Mouse (Mus musculus) heart, embryonic 13.5 days (tissue): ENCODE measurements around the gene Tprg. TPM values are rescaled to one million over a fixed set of nuclear protein-coding genes. Genes with fewer than 3 reads are reported as not detected.

Experiments
- ATAC-seq: fragments of 200-750 bp; cut with Nextera tagmentation; 2 replicates; pipeline ENCODE4 v1.8.0; 2017; ENCODE audit warnings: moderate TSS enrichment; ENCODE audit not compliant: insufficient number of reproducible peaks, low FRiP score, low TSS enrichment; ENCODE audit errors: extremely low read depth
- H3K27ac ChIP-seq: fragments of 300-500 bp; sonication (generic); replicated peaks from 2 replicates; pipeline ENCODE4 v1.5.1; 2015; ENCODE audit warnings: moderate library complexity, mild to moderate bottlenecking, inconsistent platforms
- H3K27me3 ChIP-seq: fragments of 300-500 bp; sonication (generic); replicated peaks from 2 replicates; pipeline ENCODE4 v1.6.1; 2015; ENCODE audit warnings: mild to moderate bottlenecking, inconsistent platforms
- H3K36me3 ChIP-seq: fragments of 300-500 bp; sonication (generic); 2 replicates; pipeline ENCODE4 v1.6.1; 2015; ENCODE audit warnings: mild to moderate bottlenecking, inconsistent platforms
- H3K4me1 ChIP-seq: fragments of 300-500 bp; sonication (generic); 2 replicates; pipeline ENCODE4 v1.6.1; 2015; ENCODE audit warnings: inconsistent platforms
- H3K4me2 ChIP-seq: fragments of 300-500 bp; sonication (generic); 2 replicates; pipeline ENCODE4 v1.6.1; 2015; ENCODE audit warnings: inconsistent platforms, mild to moderate bottlenecking, moderate library complexity
- H3K4me3 ChIP-seq: fragments of 300-500 bp; sonication (generic); 2 replicates; pipeline ENCODE4 v1.5.1; 2015; ENCODE audit warnings: moderate library complexity, mild to moderate bottlenecking, inconsistent platforms
- H3K9ac ChIP-seq: fragments of 300-500 bp; sonication (generic); 2 replicates; pipeline ENCODE4 v1.6.1; 2015; ENCODE audit warnings: inconsistent platforms, mild to moderate bottlenecking, moderate library complexity
- H3K9me3 ChIP-seq: fragments of 300-500 bp; sonication (generic); 2 replicates; pipeline ENCODE4 v1.6.1; 2016; ENCODE audit warnings: inconsistent platforms
- WGBS: fragments of 180-500 bp; shearing (Covaris S2); methylation state at CpG from one replicate; pipeline ENCODE4 v1.1.7; 2015; ENCODE audit warnings: mixed read lengths; 5-methylcytosine and 5-hydroxymethylcytosine counted together
- polyA plus RNA-seq: library from polyadenylated mRNA; unstranded; fragments of >200 nt; fragmentation: Nextera tagmentation; extraction: Ambion mirVana; gene quantifications from 2 replicates; pipeline ENCODE4 v1.2.1, GENCODE M21; 2015

The Tprg gene
- polyA plus RNA-seq, 1 experiment from 2014 or later = not detected

DNA sequence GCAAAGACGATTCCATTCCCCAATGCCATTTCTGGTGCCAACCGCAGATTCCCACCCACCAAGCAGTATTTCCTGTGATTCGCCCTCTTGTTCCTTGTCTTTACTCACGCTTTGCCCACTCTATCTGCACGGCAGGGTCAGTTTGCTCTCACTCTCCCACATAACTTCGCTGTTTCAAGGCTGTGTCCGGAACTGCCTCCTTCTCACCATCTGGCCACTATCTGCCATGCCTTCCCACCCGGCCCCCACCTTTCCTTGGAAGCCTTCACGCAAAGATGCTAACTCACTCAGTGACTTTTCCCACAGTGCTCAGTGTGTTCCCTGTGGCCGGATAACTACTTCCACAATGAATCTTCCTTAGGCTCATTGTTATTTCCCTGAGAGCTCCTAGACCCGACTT is 21.4 kb upstream of the Tprg start:
- WGBS = 70% methylated on average over 11 of the region's 11 CpGs
- H3K27ac ChIP-seq = no peak overlapping the region
- peaks cover 10% of the 10 kb centered on the region for H3K27me3 ChIP-seq
- H3K9me3 ChIP-seq = no peaks in the 10 kb centered on the region
- peaks cover 15% of the 10 kb centered on the region for H3K4me1 ChIP-seq
- H3K36me3 ChIP-seq = no peaks in the 10 kb centered on the region
- no peak overlapping the region for H3K9ac ChIP-seq
- H3K4me3 ChIP-seq = no peak overlapping the region
- no peak overlapping the region for H3K4me2 ChIP-seq
- no peak for ATAC-seq

- Histone ChIP-seq H3K27me3 (peaks cover 10% of the 10 kb centered on the region), H3K4me3 (no peak overlapping the region), H3K9ac (no peak overlapping the region), H3K9me3 (no peaks in the 10 kb centered on the region), H3K36me3 (no peaks in the 10 kb centered on the region), H3K27ac (no peak overlapping the region), H3K4me2 (no peak overlapping the region), H3K4me1 (peaks cover 4% of the 10 kb centered on the region)
- 54% methylated on average over 4 of the region's 4 CpGs for WGBS
- ATAC-seq = no peak
Observed at GRCm38 (mm10) chr16:25268276-25268675, 18.3 kb upstream of the Tprg start.

DNA sequence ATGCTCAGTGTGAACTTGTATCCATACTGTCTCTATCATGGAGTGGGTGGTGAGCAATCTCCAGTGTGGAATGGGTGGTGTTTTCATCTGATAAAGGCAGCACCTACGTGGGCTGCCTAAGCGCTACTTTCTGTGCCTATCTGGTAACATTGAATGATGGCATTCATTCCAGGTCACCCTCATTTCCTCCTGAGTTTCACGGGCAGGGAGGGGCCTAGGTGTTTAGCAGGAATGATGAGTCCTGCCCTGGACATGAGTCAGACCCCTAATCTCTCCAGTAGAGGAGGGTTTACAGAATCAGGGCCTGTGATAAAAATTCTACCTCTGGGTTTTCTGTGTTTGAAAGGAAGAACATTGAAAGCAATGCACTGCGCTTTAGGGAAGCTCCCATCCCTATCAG is 4.1 kb upstream of the Tprg start:
- Histone ChIP-seq H3K27me3 (no peaks in the 10 kb centered on the region), H3K27ac (no peak overlapping the region), H3K4me1 (no peaks in the 10 kb centered on the region), H3K36me3 (no peaks in the 10 kb centered on the region), H3K9ac (no peak overlapping the region), H3K4me2 (no peak overlapping the region), H3K4me3 (no peak overlapping the region), H3K9me3 (no peaks in the 10 kb centered on the region)
- WGBS = 67% methylated on average over 4 of the region's 4 CpGs
- no peak for ATAC-seq

DNA sequence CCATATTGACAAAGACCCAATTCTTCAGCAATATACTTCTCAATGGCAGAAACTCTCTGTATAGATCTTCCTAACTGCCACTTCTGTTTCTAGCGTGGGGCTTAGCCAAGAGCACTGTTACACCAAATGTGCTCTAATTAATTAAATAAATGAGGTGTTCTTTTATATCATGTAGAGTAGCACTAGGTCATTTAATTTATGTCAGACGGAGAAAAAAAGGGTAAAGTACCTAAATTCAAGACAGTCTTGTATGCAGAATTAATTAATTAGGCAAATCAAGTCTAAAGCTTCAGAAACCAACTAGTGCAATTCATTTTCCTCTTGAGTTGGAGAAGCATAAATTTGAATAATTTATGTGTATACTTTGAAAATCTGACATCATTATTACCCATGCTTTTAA is 7.1 kb downstream of the Tprg start:
- Histone ChIP-seq H3K27me3 (no peaks in the 10 kb centered on the region), H3K36me3 (no peaks in the 10 kb centered on the region), H3K27ac (no peak overlapping the region), H3K4me1 (peaks cover 6% of the 10 kb centered on the region; the same call in 1 of the 2 replicates), H3K4me2 (no peak overlapping the region), H3K9me3 (no peaks in the 10 kb centered on the region), H3K9ac (no peak overlapping the region), H3K4me3 (no peak overlapping the region)
- ATAC-seq = no peak
- 69% methylated on average over 2 of the region's 2 CpGs for WGBS

GRCm38 (mm10) chr16:25295546-25295945 is 8.9 kb downstream of the Tprg start:
- 64% methylated on average over 11 of the region's 11 CpGs for WGBS
- H3K27me3 ChIP-seq = no peaks in the 10 kb centered on the region
- no peak overlapping the region for H3K4me3 ChIP-seq

GRCm38 (mm10) chr16:25296746-25297145 is 10.1 kb downstream of the Tprg start:
- WGBS = 83% methylated on average over 5 of the region's 5 CpGs
- H3K4me2 ChIP-seq = no peak overlapping the region
- no peak overlapping the region for H3K4me3 ChIP-seq
- H3K27ac ChIP-seq = no peak overlapping the region
- H3K4me1 ChIP-seq = no peaks in the 10 kb centered on the region
- no peaks in the 10 kb centered on the region for H3K36me3 ChIP-seq
- no peak overlapping the region for H3K9ac ChIP-seq
- ATAC-seq = no peak
- no peaks in the 10 kb centered on the region for H3K9me3 ChIP-seq
- no peaks in the 10 kb centered on the region for H3K27me3 ChIP-seq

More at GRCm38 (mm10) chr16:25295546-25295945, 8.9 kb downstream of the Tprg start:
- Histone ChIP-seq H3K9me3 (no peaks in the 10 kb centered on the region), H3K36me3 (no peaks in the 10 kb centered on the region), H3K27ac (no peak overlapping the region), H3K9ac (no peak overlapping the region), H3K4me2 (no peak overlapping the region), H3K4me1 (no peaks in the 10 kb centered on the region)
- no peak for ATAC-seq

- H3K9me3 ChIP-seq = no peaks in the 10 kb centered on the region
- no peak for ATAC-seq
- 74% methylated on average over 1 of the region's 1 CpGs for WGBS
- no peaks in the 10 kb centered on the region for H3K27me3 ChIP-seq
- no peaks in the 10 kb centered on the region for H3K36me3 ChIP-seq
- no peak overlapping the region for H3K4me2 ChIP-seq
- no peak overlapping the region for H3K27ac ChIP-seq
- H3K4me3 ChIP-seq = no peak overlapping the region
- no peaks in the 10 kb centered on the region for H3K4me1 ChIP-seq
- no peak overlapping the region for H3K9ac ChIP-seq
Observed at GRCm38 (mm10) chr16:25298204-25298603, 11.6 kb downstream of the Tprg start.

DNA sequence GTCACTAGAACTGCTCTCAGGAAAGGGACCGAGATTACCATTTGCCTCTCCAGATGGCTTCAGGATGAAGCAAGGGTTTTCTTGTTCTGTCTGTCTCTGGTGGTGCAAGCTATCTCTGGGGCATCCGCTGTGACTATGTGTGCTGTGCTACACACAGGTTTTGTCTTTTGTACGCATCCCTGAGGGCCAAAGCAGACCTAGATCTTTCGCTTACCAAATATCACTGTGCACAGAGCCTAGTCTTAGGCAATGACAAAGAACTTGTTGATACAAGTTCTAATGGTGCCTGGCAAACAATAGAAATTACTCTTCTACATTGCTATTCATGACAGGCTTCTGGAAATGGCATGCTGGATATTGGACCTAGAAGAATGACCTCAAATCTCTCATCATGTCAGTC is 16.0 kb downstream of the Tprg start:
- WGBS = 81% methylated on average over 4 of the region's 4 CpGs
- H3K4me3 ChIP-seq = no peak overlapping the region
- no peak for ATAC-seq
- H3K27me3 ChIP-seq = no peaks in the 10 kb centered on the region
- H3K4me1 ChIP-seq = no peaks in the 10 kb centered on the region
- H3K27ac ChIP-seq = no peak overlapping the region
- H3K9me3 ChIP-seq = no peaks in the 10 kb centered on the region
- no peaks in the 10 kb centered on the region for H3K36me3 ChIP-seq
- H3K9ac ChIP-seq = no peak overlapping the region
- no peak overlapping the region for H3K4me2 ChIP-seq

DNA sequence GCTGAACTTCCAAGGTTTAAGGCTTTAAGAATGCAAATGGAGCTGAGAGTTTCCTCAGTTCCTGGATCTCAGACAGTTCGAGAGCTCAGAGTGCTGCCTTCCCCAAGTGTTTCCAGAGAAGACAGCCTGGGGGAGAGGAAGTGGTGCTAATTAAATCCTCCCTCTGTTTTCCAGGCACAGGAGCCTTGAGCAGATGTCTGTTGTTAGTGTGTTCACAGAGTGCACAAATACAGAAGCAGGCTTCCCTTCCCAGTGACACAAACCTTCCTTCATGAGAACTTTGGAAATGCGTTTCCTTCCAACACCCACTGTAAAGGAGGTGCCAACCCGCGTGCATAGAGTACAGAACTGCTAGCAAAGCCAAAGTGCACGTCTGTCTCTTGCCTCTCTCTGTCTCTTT is 27.4 kb downstream of the Tprg start:
- Histone ChIP-seq H3K4me3 (no peak overlapping the region), H3K27me3 (no peaks in the 10 kb centered on the region), H3K9me3 (no peaks in the 10 kb centered on the region), H3K36me3 (no peaks in the 10 kb centered on the region), H3K9ac (no peak overlapping the region), H3K4me1 (peaks cover 9% of the 10 kb centered on the region), H3K4me2 (no peak overlapping the region), H3K27ac (no peak overlapping the region)
- WGBS = 71% methylated on average over 5 of the region's 5 CpGs
- no peak for ATAC-seq

DNA sequence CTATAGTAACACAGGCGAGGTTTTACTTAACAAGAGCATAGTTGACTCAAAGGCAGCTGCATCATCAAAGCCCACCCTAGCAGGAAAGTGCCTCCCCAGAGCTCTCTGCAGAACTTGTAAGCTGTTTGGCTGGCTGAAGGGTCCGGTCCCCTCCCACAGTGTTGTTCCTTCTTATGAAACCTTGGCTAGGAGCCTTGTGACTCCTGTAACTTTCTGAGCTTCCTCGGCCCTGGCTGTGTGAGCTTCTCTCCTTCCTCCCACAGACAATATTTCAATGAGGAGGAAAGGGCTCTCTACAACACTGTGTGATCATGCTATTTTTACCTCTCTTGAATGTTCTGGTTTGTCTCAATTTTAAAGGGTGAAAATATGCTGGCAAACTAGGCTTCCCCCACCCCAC is 28.5 kb downstream of the Tprg start:
- ATAC-seq = no peak
- peaks cover 9% of the 10 kb centered on the region for H3K4me1 ChIP-seq
- no peak overlapping the region for H3K4me2 ChIP-seq
- WGBS = 54% methylated on average over 3 of the region's 3 CpGs
- H3K9ac ChIP-seq = no peak overlapping the region
- H3K27me3 ChIP-seq = no peaks in the 10 kb centered on the region
- no peaks in the 10 kb centered on the region for H3K36me3 ChIP-seq
- no peak overlapping the region for H3K4me3 ChIP-seq
- no peak overlapping the region for H3K27ac ChIP-seq
- H3K9me3 ChIP-seq = no peaks in the 10 kb centered on the region

DNA sequence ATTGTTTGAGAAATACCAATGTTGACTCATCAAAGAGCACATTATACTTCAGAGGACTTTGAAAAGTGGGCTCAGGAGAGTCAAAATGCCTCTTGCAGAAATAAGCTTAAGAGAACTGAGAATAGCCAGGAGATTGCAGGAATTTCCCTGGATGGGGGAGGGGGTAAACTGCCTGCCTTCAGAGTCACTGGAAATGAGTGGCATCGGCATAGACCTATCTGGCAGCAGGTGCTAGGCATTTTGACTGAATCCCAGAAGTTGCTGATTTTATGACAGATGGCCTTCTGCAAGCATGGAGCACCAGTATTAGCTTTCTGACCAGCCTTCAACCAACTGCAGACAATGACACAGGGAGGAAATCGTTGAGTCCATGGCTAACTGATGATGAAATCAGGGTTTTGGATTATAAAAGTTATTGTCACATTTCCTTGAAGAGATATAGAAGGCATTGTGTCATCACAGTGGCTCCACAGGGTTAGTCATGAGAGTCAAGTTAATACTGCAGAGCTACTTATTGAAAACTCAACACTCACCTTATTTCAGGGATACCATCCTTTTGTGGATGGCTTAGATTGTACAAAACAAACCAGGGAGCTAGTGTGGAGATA is 39.1 kb downstream of the Tprg start:
- H3K27me3 ChIP-seq = no peaks in the 10 kb centered on the region
- WGBS = 80% methylated on average over 2 of the region's 2 CpGs
- no peaks in the 10 kb centered on the region for H3K9me3 ChIP-seq
- ATAC-seq = no peak
- H3K9ac ChIP-seq = no peak overlapping the region
- no peaks in the 10 kb centered on the region for H3K4me1 ChIP-seq
- H3K4me2 ChIP-seq = no peak overlapping the region
- no peak overlapping the region for H3K4me3 ChIP-seq
- no peak overlapping the region for H3K27ac ChIP-seq
- H3K36me3 ChIP-seq = no peaks in the 10 kb centered on the region

DNA sequence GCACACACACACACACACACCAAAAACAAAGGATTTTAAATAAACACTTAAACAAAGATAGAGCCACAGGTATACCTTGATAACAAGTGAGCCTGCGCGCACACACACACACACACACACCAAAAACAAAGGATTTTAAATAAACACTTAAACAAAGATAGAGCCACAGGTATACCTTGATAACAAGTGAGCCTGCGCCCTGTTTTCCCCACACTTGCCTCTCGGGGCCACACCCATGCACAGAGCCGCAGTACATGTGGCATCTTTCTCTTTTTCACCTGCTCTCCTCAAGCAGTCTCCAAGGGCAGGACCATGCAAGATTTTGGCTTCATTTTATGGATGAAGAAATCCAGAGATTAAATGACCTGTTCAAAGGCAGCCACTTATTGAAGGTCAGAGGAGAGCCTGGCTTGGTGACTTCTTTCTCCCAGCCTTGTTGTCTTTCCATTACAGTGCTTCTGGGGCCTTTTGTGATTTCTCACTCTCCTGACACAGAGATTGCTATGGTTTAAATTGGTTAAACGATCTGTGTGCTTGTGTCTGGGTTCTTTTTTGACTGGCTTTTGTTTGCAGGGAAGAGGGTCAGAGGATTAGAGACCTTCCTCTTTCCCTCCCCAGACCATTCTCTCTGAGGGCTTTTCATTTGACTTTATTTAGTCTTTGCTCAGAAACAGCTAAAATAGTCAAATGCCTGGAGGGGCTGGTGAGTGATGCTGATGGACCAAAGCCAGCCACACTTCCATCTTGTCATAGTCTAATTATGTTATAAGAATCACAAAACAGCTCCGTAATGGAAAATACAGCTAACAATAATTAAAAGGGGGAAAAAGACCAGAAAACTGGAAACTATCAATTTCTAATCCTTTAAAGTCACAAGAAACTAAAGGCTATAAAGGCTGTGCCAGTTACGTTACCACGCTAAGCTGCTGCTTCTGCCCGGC is 46.9 kb downstream of the Tprg start:
- ATAC-seq = no peak
- Histone ChIP-seq H3K27ac (no peak overlapping the region), H3K4me3 (no peak overlapping the region), H3K9ac (no peak overlapping the region), H3K36me3 (no peaks in the 10 kb centered on the region), H3K4me1 (no peaks in the 10 kb centered on the region), H3K9me3 (no peaks in the 10 kb centered on the region), H3K27me3 (no peaks in the 10 kb centered on the region), H3K4me2 (no peak overlapping the region)
- 78% methylated on average over 10 of the region's 10 CpGs for WGBS
